Mouse (Mus musculus): ENCODE results near the gene Sept5.

DNA sequence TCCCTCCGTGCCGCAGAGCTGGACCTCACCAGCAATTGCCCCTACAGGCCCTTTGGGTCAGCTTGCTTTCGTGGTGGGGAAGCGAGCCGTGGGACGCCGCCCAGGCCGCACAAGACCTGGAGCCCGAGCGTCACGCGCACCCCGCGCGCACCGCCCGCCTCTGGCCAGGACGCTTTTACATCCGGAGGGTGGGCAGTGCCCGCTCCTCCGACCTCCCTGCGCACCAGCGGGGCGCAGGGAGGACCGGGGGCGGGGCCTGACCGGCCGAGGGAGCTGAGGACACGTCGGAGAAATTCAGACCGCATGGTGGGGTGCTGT is 41.1 kb downstream of the Sept5 start:
- TF ChIP-seq CEBPB (IDR thresholded peaks at IDR 0.05; ENCODE audit: low read depth) (no peak), MYOD1 (IDR thresholded peaks at IDR 0.05; ENCODE audit: control insufficient read depth, insufficient read length, low read depth) (no peak), CTCF (IDR thresholded peaks at IDR 0.05; ENCODE audit: control insufficient read depth, insufficient read depth, insufficient read length) (no peak)
